Mouse (Mus musculus): ENCODE measurements around the gene Hivep2. TPM values are rescaled to one million over a fixed set of nuclear protein-coding genes. Genes with fewer than 3 reads are reported as not detected.

Gene Hivep2
- 7.9 and 9.1 TPM in 2 replicates for polyA plus RNA-seq (2015; fragmentation: Nextera tagmentation; extraction: Ambion mirVana)

DNA sequence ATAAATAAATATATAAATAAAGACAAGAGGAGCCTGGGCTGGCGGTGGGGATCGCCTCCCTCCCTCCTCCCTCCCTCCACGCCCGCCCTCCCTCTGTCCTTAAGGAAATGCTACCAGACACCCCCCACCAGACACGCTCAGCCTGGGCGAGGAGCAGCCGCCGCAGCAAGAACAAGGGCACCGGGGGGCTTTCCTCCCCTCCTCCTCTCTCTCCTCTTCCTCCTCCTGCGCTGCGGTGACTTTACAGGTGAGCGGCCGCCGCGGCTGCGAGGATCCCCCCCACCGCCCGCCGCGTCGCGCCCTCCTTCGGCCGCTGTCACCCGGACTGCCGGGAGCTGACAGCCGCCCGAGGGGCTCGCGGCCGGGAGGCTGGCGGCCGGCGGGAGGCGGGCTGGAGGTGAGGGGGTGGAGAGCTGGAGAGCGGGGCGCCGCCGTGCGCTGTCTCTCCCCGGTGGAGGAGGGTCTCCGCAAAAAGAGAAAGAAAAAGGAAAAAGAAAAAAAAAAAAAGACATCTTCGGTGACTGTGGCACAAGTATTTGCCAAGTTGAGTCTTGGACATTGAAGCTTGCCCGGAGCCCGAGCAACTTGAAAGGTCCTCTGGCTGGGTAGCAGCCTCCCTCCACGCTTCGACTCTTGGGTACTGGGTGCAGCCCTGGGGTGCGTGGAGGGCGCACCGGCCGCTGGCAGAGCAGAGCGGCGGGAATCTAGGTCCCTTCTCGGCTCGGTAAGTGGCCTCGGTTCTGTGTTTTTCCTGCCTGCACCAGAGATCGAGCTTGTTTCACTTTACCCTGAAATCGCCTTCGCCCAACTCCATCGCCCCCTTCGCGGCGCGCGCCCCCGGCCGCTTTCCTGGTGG is at the start of gene Hivep2:
Hivep2 (plus strand) TSS at position 102 of the 856 bp plus-strand sequence.
- no peaks in the 10 kb centered on the region for H3K36me3 ChIP-seq
- no peaks in the 10 kb centered on the region for H3K9me3 ChIP-seq
- H3K4me1 ChIP-seq, result 0 out of 2 replicates have a peak, but pooled peaks cover 11% of the 10 kb centered on the region
- peak within 1 kb of the TSS; percentile 81 for H3K9ac ChIP-seq
- H3K4me3 ChIP-seq, result peak within 1 kb of the TSS; percentile 80
- peak within 1 kb of the TSS; percentile 98 for H3K27ac ChIP-seq
- ATAC-seq (ENCODE audit: insufficient number of reproducible peaks, low FRiP score, low TSS enrichment, low read depth), result peak; percentile 53
- under 1% methylated on average over 65 of the region's 67 CpGs for WGBS
- H3K27me3 ChIP-seq, result peaks cover 15% of the 10 kb centered on the region; the same call in 1 of the 2 replicates
- peak within 1 kb of the TSS; percentile 97 for H3K4me2 ChIP-seq

DNA sequence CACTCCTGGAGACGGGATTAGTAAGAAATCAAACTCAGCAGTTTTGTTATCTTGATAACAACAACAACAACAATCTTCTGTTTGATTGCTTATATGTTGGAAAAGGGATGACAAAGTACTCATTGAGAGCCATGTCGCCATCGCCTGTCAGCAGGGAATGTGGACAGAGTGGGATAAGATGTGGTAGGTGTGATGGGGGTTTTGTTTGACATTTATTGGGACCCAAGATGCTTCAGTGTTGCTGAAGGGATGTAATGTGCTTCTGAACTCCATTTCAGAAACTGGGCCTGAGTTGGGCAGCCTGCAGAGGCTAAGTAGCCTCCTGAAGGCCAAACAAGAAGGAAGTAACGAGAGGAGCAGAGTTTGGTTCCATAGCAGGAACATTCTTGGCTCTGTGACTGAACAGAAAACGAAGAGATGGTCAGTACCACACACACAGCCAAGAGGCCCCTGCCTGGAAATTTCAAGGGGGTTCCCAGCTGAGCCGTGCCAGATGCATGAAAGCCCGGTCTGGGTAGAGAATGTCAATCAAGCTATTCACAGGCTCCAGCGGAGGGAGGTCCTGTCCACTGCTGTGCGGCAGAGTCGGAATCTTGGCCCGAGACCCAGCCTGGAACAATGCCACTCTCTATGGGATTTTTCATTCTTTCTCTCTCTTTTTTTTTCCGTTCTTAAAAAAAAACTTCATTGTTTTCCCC is 49.1 kb upstream of the Hivep2 start:
- ATAC-seq (ENCODE audit: insufficient number of reproducible peaks, low FRiP score, low TSS enrichment, low read depth), result peak; percentile 87
- Histone ChIP-seq H3K4me3 (no peak overlapping the region), H3K4me1 (peaks cover 4% of the 10 kb centered on the region; the same call in 1 of the 2 replicates), H3K9me3 (no peaks in the 10 kb centered on the region), H3K4me2 (no peak overlapping the region), H3K27ac (peak overlapping the region; percentile 38; the same call in 1 of the 2 replicates), H3K9ac (no peak overlapping the region), H3K36me3 (no peaks in the 10 kb centered on the region), H3K27me3 (no peaks in the 10 kb centered on the region)
- 40% methylated on average over 12 of the region's 12 CpGs for WGBS

GRCm38 (mm10) chr10:13921641-13922385 is 44.1 kb upstream of the Hivep2 start:
- no peaks in the 10 kb centered on the region for H3K27me3 ChIP-seq
- H3K36me3 ChIP-seq, result no peaks in the 10 kb centered on the region
- no peak overlapping the region for H3K4me2 ChIP-seq
- WGBS, result 73% methylated on average over 9 of the region's 9 CpGs
- no peaks in the 10 kb centered on the region for H3K9me3 ChIP-seq
- H3K9ac ChIP-seq, result no peak overlapping the region
- no peak overlapping the region for H3K4me3 ChIP-seq
- no peak for ATAC-seq (ENCODE audit: insufficient number of reproducible peaks, low FRiP score, low TSS enrichment, low read depth)
- H3K4me1 ChIP-seq, result peaks cover 2% of the 10 kb centered on the region; the same call in 1 of the 2 replicates
- no peak overlapping the region for H3K27ac ChIP-seq

DNA sequence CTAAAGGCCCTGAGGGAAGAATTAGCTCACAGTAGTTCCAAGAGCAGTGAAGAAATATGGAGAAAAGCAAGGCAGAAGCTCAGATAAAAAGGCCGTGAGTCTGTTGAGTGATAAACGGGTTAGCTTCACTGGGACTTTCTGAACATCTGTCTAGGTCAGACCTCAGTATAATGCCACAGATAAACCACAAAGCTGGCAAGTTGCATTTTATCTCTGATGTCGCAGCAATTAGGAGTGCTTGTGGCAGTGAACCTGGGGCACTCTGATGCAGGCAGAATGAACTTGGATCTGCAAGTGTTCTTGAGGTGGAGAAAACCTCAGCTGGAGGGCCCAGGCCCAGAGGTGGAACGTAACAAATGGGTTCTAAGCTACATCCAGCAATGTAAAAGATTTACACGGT is 36.6 kb upstream of the Hivep2 start:
- Histone ChIP-seq H3K36me3 (no peaks in the 10 kb centered on the region), H3K9me3 (no peaks in the 10 kb centered on the region), H3K27ac (no peak overlapping the region), H3K27me3 (no peaks in the 10 kb centered on the region), H3K4me1 (no peaks in the 10 kb centered on the region), H3K9ac (no peak overlapping the region), H3K4me2 (no peak overlapping the region), H3K4me3 (no peak overlapping the region)
- no peak for ATAC-seq (ENCODE audit: insufficient number of reproducible peaks, low FRiP score, low TSS enrichment, low read depth)
- WGBS, result 83% methylated on average over 5 of the region's 5 CpGs

- Histone ChIP-seq H3K4me1 (no peaks in the 10 kb centered on the region), H3K9ac (no peak overlapping the region), H3K4me3 (no peak overlapping the region), H3K27ac (no peak overlapping the region), H3K36me3 (no peaks in the 10 kb centered on the region), H3K9me3 (no peaks in the 10 kb centered on the region), H3K27me3 (no peaks in the 10 kb centered on the region), H3K4me2 (no peak overlapping the region)
- no peak for ATAC-seq (ENCODE audit: insufficient number of reproducible peaks, low FRiP score, low TSS enrichment, low read depth)
- 80% methylated on average over 3 of the region's 3 CpGs for WGBS
Observed at GRCm38 (mm10) chr10:13932147-13932546, 33.7 kb upstream of the Hivep2 start.

- H3K4me3 ChIP-seq, result no peak overlapping the region
- 82% methylated on average over 7 of the region's 7 CpGs for WGBS
- H3K36me3 ChIP-seq, result no peaks in the 10 kb centered on the region
- H3K4me1 ChIP-seq, result no peaks in the 10 kb centered on the region
- H3K27ac ChIP-seq, result no peak overlapping the region
- H3K4me2 ChIP-seq, result no peak overlapping the region
- no peak overlapping the region for H3K9ac ChIP-seq
- no peak for ATAC-seq (ENCODE audit: insufficient number of reproducible peaks, low FRiP score, low TSS enrichment, low read depth)
- H3K27me3 ChIP-seq, result no peaks in the 10 kb centered on the region
- no peaks in the 10 kb centered on the region for H3K9me3 ChIP-seq
Observed at GRCm38 (mm10) chr10:13933320-13933719, 32.6 kb upstream of the Hivep2 start.

DNA sequence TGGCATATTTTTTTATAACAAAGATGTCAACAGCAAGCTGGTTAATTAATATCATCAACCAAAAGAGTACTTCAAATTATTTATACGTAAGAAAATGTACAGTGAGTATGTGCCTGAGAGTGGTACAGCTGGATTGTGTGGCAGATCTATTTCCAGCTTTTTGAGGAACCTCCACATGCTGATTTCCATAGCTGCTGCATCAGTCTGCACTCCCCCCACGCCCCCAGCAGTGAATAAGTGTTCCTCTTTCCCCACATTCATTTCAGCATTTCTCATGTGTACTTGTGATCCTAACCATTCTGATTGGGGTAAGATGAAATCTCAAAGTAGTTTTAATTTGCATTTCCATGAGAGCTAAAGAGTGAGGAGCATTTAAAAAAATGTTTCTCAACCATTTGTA is 30.2 kb upstream of the Hivep2 start:
- no peaks in the 10 kb centered on the region for H3K27me3 ChIP-seq
- no peaks in the 10 kb centered on the region for H3K4me1 ChIP-seq
- no peak overlapping the region for H3K9ac ChIP-seq
- H3K27ac ChIP-seq, result no peak overlapping the region
- H3K4me2 ChIP-seq, result no peak overlapping the region
- H3K36me3 ChIP-seq, result no peaks in the 10 kb centered on the region
- no peak for ATAC-seq (ENCODE audit: insufficient number of reproducible peaks, low FRiP score, low TSS enrichment, low read depth)
- H3K9me3 ChIP-seq, result no peaks in the 10 kb centered on the region
- no peak overlapping the region for H3K4me3 ChIP-seq
- WGBS, result 76% methylated on average over 2 of the region's 2 CpGs

- no peaks in the 10 kb centered on the region for H3K4me1 ChIP-seq
Observed at GRCm38 (mm10) chr10:13941406-13941805, 24.5 kb upstream of the Hivep2 start.

DNA sequence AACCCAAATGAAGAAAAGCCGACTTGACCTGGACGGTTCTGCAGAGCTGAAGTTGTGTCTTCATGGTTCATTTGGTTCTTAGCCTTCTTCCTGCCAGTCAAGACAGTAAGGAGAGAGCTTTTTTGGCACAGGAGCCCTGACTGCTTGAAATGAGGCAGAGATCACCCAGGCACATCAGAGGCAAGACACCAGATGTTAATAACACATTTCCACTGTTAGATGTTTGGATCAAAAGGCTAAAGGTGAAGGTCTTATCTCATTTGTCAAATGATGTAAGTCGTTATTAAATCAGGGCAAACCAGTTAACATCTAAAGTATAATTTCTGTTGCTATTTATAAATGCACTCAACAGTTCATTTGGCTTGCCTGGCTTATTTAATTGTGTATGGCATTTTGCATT is 22.2 kb upstream of the Hivep2 start:
- ATAC-seq (ENCODE audit: insufficient number of reproducible peaks, low FRiP score, low TSS enrichment, low read depth), result no peak
- no peak overlapping the region for H3K27ac ChIP-seq
- WGBS, result 42% methylated on average over 3 of the region's 3 CpGs

More at GRCm38 (mm10) chr10:13941406-13941805, 24.5 kb upstream of the Hivep2 start:
- Histone ChIP-seq H3K36me3 (no peaks in the 10 kb centered on the region), H3K4me3 (no peak overlapping the region), H3K9ac (no peak overlapping the region), H3K27me3 (no peaks in the 10 kb centered on the region), H3K4me2 (no peak overlapping the region), H3K9me3 (no peaks in the 10 kb centered on the region), H3K27ac (no peak overlapping the region)
- ATAC-seq (ENCODE audit: insufficient number of reproducible peaks, low FRiP score, low TSS enrichment, low read depth), result no peak
- WGBS, result 86% methylated on average over 2 of the region's 2 CpGs

GRCm38 (mm10) chr10:13946498-13946897 is 19.4 kb upstream of the Hivep2 start:
- H3K27me3 ChIP-seq, result no peaks in the 10 kb centered on the region
- H3K4me3 ChIP-seq, result no peak overlapping the region
- H3K4me2 ChIP-seq, result no peak overlapping the region
- 73% methylated on average over 7 of the region's 7 CpGs for WGBS
- no peak overlapping the region for H3K9ac ChIP-seq
- ATAC-seq (ENCODE audit: insufficient number of reproducible peaks, low FRiP score, low TSS enrichment, low read depth), result no peak
- no peaks in the 10 kb centered on the region for H3K9me3 ChIP-seq
- H3K27ac ChIP-seq, result no peak overlapping the region
- no peaks in the 10 kb centered on the region for H3K36me3 ChIP-seq
- no peaks in the 10 kb centered on the region for H3K4me1 ChIP-seq

More for the DNA sequence above, 22.2 kb upstream of the Hivep2 start:
- no peaks in the 10 kb centered on the region for H3K9me3 ChIP-seq
- no peak overlapping the region for H3K9ac ChIP-seq
- no peak overlapping the region for H3K4me3 ChIP-seq
- H3K4me1 ChIP-seq, result no peaks in the 10 kb centered on the region
- H3K36me3 ChIP-seq, result no peaks in the 10 kb centered on the region
- H3K27me3 ChIP-seq, result no peaks in the 10 kb centered on the region
- H3K4me2 ChIP-seq, result no peak overlapping the region

DNA sequence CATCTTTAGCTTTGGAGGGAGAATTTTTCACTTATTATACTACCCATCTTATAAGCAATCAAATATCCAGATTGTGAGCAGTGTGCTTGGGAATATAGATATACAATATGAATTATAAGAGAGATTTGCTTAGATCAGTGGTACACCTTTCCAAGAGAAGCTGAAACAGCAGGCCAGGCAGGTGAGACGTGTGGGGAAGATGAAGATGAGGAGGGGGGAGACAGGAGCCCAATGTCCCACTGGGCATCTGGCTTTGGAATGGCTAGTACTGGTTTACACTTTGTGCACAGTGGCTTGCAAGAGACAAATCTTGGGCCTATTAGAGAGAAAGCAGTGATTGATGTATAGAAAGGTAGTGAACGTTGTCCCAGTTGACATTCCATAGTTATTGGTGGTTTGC is 2.9 kb upstream of the Hivep2 start:
- H3K36me3 ChIP-seq, result no peaks in the 10 kb centered on the region
- 0 out of 2 replicates have a peak, but pooled peaks cover 8% of the 10 kb centered on the region for H3K4me1 ChIP-seq
- H3K4me2 ChIP-seq, result no peak overlapping the region
- no peak for ATAC-seq (ENCODE audit: insufficient number of reproducible peaks, low FRiP score, low TSS enrichment, low read depth)
- no peaks in the 10 kb centered on the region for H3K9me3 ChIP-seq
- peaks cover 15% of the 10 kb centered on the region; the same call in 1 of the 2 replicates for H3K27me3 ChIP-seq
- no peak overlapping the region for H3K27ac ChIP-seq
- WGBS, result 71% methylated on average over 2 of the region's 2 CpGs
- H3K9ac ChIP-seq, result no peak overlapping the region
- H3K4me3 ChIP-seq, result no peak overlapping the region

Measured in limb, embryonic 15.5 days (tissue).